Mouse (Mus musculus) layer of hippocampus, adult 2 months (tissue): ENCODE data around the gene Agrp. TPM values are rescaled to one million over a fixed set of nuclear protein-coding genes. Genes with fewer than 3 reads are reported as not detected.

Source experiments
- DNase-seq, 2 experiments: peaks; one replicate each; pipeline ENCODE4 v3.0.0; 2022; ENCODE audit warnings: low spot score in 2 of 2
- H3K27ac ChIP-seq: fragments of 200-600 bp; 2 replicates; pipeline ENCODE4 v1.8.1; 2022
- H3K4me3 ChIP-seq: fragments of 200-600 bp; 2 replicates; pipeline ENCODE4 v1.8.1; 2022; ENCODE audit warnings: mild to moderate bottlenecking
- CTCF ChIP-seq: fragments of 200-600 bp; conservative IDR thresholded peaks from 2 replicates; pipeline ENCODE4 v1.8.1; 2022; ENCODE audit warnings: antibody characterized with exemption, mild to moderate bottlenecking, moderate library complexity
- long read RNA-seq, 2 experiments: library from polyadenylated mRNA; stranded (forward); transcript quantifications; one replicate each; pipeline ENCODE4 v2.0.0; 2021; ENCODE audit warnings: borderline mapping rate in 2 of 2
- total RNA-seq, 2 experiments: library from RNA; stranded (reverse); gene quantifications; 2 replicates each; pipeline ENCODE4 v1.2.3; 2021

Gene Agrp
- not detected for total RNA-seq
- long read RNA-seq, experiment 1, partial matches to known transcripts, result 0 of 4 reads
- long read RNA-seq, experiment 1, other reads (novel, unspliced or antisense), result 4 of 4 reads
- long read RNA-seq, experiment 2, partial matches to known transcripts, result 0 of 4 reads
- long read RNA-seq, experiment 2, other reads (novel, unspliced or antisense), result 4 of 4 reads

GRCm38 (mm10) chr8:105636963-105637510, at the start of gene Agrp:
Agrp (minus strand) TSS chr8:105637393.
- DNase-seq, result no peak
- TF ChIP-seq CTCF, result no peak; the same call in 1 of the 2 replicates
- Histone ChIP-seq H3K4me3 (peak within 1 kb of the TSS; percentile 75), H3K27ac (peak within 1 kb of the TSS; percentile 100)

- Histone ChIP-seq H3K27ac (no peak overlapping the region), H3K4me3 (no peak overlapping the region)
- DNase-seq, result no peak
- TF ChIP-seq CTCF, result no peak
These were observed 49.4 kb upstream of the Agrp start for GRCm38 (mm10) chr8:105686551-105686950.

DNA sequence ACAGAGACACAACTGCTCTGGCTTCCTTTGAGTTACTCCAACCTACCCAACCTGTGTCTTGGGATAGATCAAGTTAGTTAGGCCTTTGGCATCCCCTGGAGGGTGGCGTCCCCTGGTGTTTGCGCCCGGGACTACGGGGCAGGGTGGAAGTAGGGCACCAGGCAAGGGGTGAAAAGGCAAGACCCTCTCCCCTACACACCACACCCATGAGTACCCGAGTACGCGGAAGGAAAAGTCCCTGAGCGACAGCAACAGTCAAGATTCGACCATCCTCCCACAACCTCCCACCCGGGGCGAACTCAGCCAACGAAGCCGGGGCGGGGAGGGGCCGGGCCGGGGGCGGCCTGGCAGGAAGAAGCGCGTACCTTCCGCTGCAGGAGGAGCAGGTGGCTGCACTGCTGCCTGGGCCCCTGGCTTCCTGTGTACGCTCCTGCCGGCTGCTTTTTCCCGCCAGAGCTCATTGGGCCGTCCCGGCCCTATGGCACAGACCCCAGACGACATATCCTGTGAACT, 48.7 kb upstream of the Agrp start, which contains the start of gene Carmil2:
TSS of gene Carmil2 (plus strand) at position 479 of the 513 bp plus-strand sequence.
- TF ChIP-seq CTCF, result peak; percentile 82
- H3K4me3 ChIP-seq, result no peak within 1 kb of the TSS
- no peak within 1 kb of the TSS for H3K27ac ChIP-seq
- peak in 1 of 2 experiments; percentile 55 for DNase-seq

- no peak overlapping the region for H3K27ac ChIP-seq
- DNase-seq, result no peak
- H3K4me3 ChIP-seq, result no peak overlapping the region
- TF ChIP-seq CTCF, result no peak
These were observed 48.1 kb upstream of the Agrp start for GRCm38 (mm10) chr8:105685325-105685724.

DNA sequence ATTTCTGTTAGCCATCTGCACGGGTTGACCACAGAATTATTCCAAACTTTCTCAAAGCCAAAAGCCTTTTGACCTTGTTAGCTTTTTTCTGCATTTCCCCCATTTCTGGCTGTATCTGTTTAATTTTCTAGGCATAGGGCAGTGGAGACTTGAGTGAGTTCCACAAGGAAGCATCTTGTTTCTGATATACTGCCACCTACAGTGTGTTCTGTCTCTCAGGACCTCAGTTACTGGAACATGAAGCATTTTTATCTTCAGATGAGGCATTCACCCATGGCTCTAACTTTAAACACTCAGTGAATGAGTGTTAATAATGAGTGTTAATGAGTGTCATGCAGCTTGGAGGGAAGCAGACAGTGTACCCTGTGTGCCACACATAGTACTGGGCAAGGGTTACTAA, 40.7 kb upstream of the Agrp start:
- no peak for DNase-seq
- Histone ChIP-seq H3K27ac (no peak overlapping the region), H3K4me3 (no peak overlapping the region)
- peak; percentile 69 for TF ChIP-seq CTCF

DNA sequence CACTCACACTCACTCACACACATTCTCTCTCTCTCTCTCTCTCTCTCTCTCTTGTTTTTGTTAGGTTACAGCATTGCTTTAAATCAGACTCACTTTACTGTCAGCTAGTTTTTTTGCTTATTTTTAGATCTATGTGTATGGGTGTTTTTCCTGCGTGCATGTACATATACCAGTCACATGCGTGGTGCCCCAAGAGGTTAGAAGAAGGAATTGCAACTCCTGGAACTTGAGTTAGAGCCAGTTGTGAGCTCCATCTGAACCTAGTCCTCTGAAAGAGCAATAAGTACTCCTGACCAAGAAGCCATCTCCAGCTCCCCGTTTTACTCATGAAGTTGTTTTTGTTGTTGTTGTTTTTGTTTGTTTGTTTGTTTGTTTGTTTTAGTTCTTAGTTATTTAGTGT, 24.0 kb upstream of the Agrp start:
- Histone ChIP-seq H3K4me3 (no peak overlapping the region), H3K27ac (no peak overlapping the region)
- peak; percentile 77 for TF ChIP-seq CTCF
- no peak for DNase-seq

GRCm38 (mm10) chr8:105657641-105658040, 20.4 kb upstream of the Agrp start:
- TF ChIP-seq CTCF, result no peak
- H3K4me3 ChIP-seq, result no peak overlapping the region
- no peak overlapping the region for H3K27ac ChIP-seq
- DNase-seq, result no peak

- Histone ChIP-seq H3K27ac (no peak overlapping the region), H3K4me3 (no peak overlapping the region)
- no peak for DNase-seq
- no peak for TF ChIP-seq CTCF
These were observed 11.7 kb upstream of the Agrp start for GRCm38 (mm10) chr8:105648929-105649328.

DNA sequence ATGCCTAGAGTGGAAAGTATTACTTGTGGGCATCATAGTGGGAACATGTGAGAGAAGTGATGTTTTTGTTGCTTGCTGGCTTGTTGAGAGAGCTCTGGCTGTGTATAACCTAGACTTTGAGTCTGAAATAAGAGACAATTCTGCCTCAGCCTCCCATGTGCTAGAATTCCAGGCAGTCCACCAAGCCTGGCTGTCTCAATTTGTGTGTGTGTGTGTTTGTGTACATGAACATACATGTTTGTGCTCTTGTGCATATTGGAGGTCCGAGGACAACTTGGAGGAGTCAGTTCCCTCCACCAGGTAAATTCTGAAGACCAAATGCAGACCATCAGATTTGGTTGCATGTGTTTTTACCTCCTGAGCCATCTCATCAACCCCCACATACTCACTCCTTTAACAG, 8.0 kb upstream of the Agrp start:
- no peak for TF ChIP-seq CTCF

GRCm38 (mm10) chr8:105640511-105640910, 3.3 kb upstream of the Agrp start:
- Histone ChIP-seq H3K27ac (no peak overlapping the region), H3K4me3 (no peak overlapping the region)
- no peak for TF ChIP-seq CTCF
- no peak for DNase-seq

More for the DNA sequence above, 8.0 kb upstream of the Agrp start:
- H3K4me3 ChIP-seq, result no peak overlapping the region
- H3K27ac ChIP-seq, result no peak overlapping the region
- DNase-seq, result no peak

DNA sequence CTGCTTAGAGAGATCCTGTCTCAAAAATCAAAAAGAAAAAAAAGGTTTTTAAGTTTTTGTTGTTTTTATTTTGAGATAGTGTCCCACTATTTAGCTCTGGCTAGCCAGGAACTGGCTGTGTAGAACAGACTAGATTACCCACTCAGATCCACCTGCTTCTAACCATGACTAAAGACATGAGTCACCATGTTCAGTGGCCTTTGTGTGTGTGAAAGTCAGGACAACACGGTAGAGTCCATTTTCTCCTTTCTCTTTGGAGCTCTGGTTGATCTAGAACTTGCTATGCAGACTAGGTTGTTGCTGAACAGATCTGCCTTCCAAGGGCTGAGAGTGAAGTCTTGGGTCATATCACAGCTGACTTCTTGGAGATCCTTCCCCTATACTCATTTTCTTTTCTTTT, 2.6 kb upstream of the Agrp start:
- no peak overlapping the region for H3K4me3 ChIP-seq
- H3K27ac ChIP-seq, result no peak overlapping the region; the same call in 1 of the 2 replicates
- TF ChIP-seq CTCF, result no peak
- no peak for DNase-seq

DNA sequence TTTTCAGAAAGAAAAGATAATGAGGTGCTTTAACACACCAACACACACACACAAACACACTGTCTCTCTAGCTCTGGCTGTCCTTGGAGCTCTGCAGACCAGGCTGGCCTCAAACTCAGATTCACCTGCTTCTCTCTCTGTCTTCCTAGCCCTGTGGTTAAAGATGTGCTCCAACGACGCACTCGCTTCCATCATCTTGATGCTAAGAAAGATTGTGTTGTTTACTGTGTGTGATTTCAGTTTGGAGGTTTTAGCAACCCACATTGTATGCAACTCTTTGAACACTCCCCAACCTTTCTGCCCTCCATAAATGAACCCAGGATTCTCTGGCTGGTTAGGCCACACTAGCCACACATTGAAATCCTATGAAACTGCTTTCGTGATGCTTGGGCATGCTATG, 1.3 kb upstream of the Agrp start:
- peak in 1 of 2 experiments; percentile 7 for DNase-seq
- TF ChIP-seq CTCF, result no peak
- Histone ChIP-seq H3K27ac (peak overlapping the region; percentile 100; the same call in 1 of the 2 replicates), H3K4me3 (peak overlapping the region; percentile 75)

DNA sequence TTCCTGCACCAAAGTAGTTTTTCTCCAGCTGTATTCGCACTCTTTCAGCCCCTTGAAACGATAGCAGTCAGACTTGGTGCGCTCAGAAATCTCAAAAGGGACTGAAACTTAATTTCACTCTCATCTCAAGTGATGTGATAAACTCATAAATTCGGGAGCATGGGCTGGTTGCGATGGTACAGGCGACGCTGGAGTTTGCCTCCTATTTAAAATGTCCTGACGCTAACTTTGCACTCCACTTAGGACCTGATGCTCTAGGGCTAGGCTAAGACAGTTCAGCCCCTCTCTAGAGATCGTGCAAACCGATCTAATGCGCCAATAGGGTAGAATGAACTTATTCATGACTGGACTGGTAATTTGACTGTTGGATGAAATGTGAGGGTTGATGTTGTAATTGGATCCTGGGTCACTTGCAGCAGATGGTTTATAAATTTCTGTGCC, 428 bp upstream of the Agrp start:
- Histone ChIP-seq H3K4me3 (peak overlapping the region; percentile 75), H3K27ac (peak overlapping the region; percentile 100)
- TF ChIP-seq CTCF, result no peak
- DNase-seq, result no peak
